Mouse (Mus musculus) duodenum, adult 2 months (tissue): Measurements from ENCODE around the gene Gm12794. TPM values are rescaled to one million over a fixed set of nuclear protein-coding genes. Genes with fewer than 3 reads are reported as not detected.

Experiments used
- polyA plus RNA-seq: library from polyadenylated mRNA; depleted of rRNA; stranded (reverse); fragments of >200 nt; gene quantifications from 2 replicates; pipeline ENCODE4 v1.2.3, GENCODE M21; 2012; ENCODE audit warnings: low replicate concordance; rRNA removed

The Gm12794 gene
- polyA plus RNA-seq, result not detected in 2 replicates

GRCm38 (mm10) chr4:101940107-101940506, at the start of gene Gm12794:
TSS of gene Gm12794 (plus strand) at chr4:101940407.

GRCm38 (mm10) chr4:101893656-101894420, 46.4 kb upstream of the Gm12794 start, which contains the start of gene C130073F10Rik:
TSS of gene C130073F10Rik (minus strand) at chr4:101893789.

GRCm38 (mm10) chr4:101908821-101909220, 31.4 kb upstream of the Gm12794 start, which contains the start of gene Gm12800:
TSS of gene Gm12800 (plus strand) at chr4:101909121.

GRCm38 (mm10) chr4:101980949-101981348, 40.7 kb downstream of the Gm12794 start, which contains the start of gene Gm12790:
TSS of gene Gm12790 (minus strand) at chr4:101981049.

GRCm38 (mm10) chr4:101986326-101986725, 46.1 kb downstream of the Gm12794 start, which contains the start of gene Gm12789:
TSS of gene Gm12789 (plus strand) at chr4:101986626.

Other genes starting within 250 kb of the Gm12794 start
- 0.43 and 0.70 TPM in 2 replicates for gene Lepr, start 223.0 kb upstream of the Gm12794 start, polyA plus RNA-seq
- not detected in 2 replicates for gene B020004J07Rik, start 96.4 kb upstream of the Gm12794 start, polyA plus RNA-seq
- gene C130073F10Rik, start 46.6 kb upstream of the Gm12794 start, polyA plus RNA-seq, result not detected in 2 replicates
- gene Gm12800, start 31.3 kb upstream of the Gm12794 start, polyA plus RNA-seq, result not detected in 2 replicates
- not detected in 2 replicates for gene Gm12790, start 40.6 kb downstream of the Gm12794 start, polyA plus RNA-seq
- not detected in 2 replicates for gene Gm12789, start 46.2 kb downstream of the Gm12794 start, polyA plus RNA-seq
- gene Pde4b, start 147.1 kb downstream of the Gm12794 start, polyA plus RNA-seq, result 1.1 and 1.2 TPM in 2 replicates